Mouse (Mus musculus) MEL (cell line): ENCODE results near the gene Kif4.

ENCODE experiments used
- CHD2 ChIP-seq: IDR thresholded peaks from 2 replicates; pipeline ENCODE4 v1.6.1; 2011; ENCODE audit warnings: low read length, improper control_type of control experiment
- CTCF ChIP-seq, 3 experiments: IDR thresholded peaks in 2 of 3; conservative IDR thresholded peaks in 1 of 3; 2 replicates each; pipeline ENCODE4 v1.5.1; 2011 to 2012; ENCODE audit warnings: low read length in 3 of 3, low read depth in 2 of 3, mild to moderate bottlenecking in 2 of 3, improper control_type of control experiment in 1 of 3, inconsistent platforms in 1 of 3, mixed read lengths in 1 of 3, moderate library complexity in 1 of 3; ENCODE audit not compliant: control insufficient read depth in 1 of 3, insufficient read depth in 1 of 3, poor library complexity in 1 of 3, severe bottlenecking in 1 of 3
- ELF1 ChIP-seq: IDR thresholded peaks from 2 replicates; pipeline ENCODE4 v1.6.1; 2014; ENCODE audit warnings: low read depth, mild to moderate bottlenecking, inconsistent platforms, low read length, improper control_type of control experiment, moderate library complexity
- EP300 ChIP-seq, 2 experiments: IDR thresholded peaks; 2 replicates each; pipeline ENCODE4 v1.6.1; 2011; ENCODE audit warnings: improper control_type of control experiment in 2 of 2, low read length in 2 of 2, low read depth in 1 of 2, mild to moderate bottlenecking in 1 of 2
- MEF2A ChIP-seq: IDR thresholded peaks from 2 replicates; pipeline ENCODE4 v1.6.1; 2014; ENCODE audit warnings: low read depth, mild to moderate bottlenecking, inconsistent platforms, low read length, improper control_type of control experiment; ENCODE audit not compliant: poor library complexity, insufficient replicate concordance, severe bottlenecking; ENCODE audit errors: extremely low read depth
- POLR2A ChIP-seq, 2 experiments: IDR thresholded peaks; 2 replicates each; pipeline ENCODE4 v1.6.1; 2011 to 2012; ENCODE audit warnings: low read length in 2 of 2, mild to moderate bottlenecking in 2 of 2, control low read depth in 1 of 2, improper control_type of control experiment in 1 of 2, low read depth in 1 of 2, moderate library complexity in 1 of 2; ENCODE audit not compliant: control insufficient read depth in 1 of 2, insufficient read depth in 1 of 2, poor library complexity in 1 of 2
- RAD21 ChIP-seq: IDR thresholded peaks from 2 replicates; pipeline ENCODE4 v1.6.1; 2011; ENCODE audit warnings: mild to moderate bottlenecking, low read depth, low read length, improper control_type of control experiment
- SMC3 ChIP-seq: IDR thresholded peaks from 2 replicates; pipeline ENCODE4 v1.6.1; 2011; ENCODE audit warnings: low read depth, low read length, improper control_type of control experiment
- TAL1 ChIP-seq: IDR thresholded peaks from 2 replicates; pipeline ENCODE4 v1.6.1; 2012; ENCODE audit warnings: mild to moderate bottlenecking, inconsistent platforms, low read length, moderate library complexity, mixed read lengths
- ZNF384 ChIP-seq: IDR thresholded peaks from 2 replicates; pipeline ENCODE4 v1.6.1; 2012; ENCODE audit warnings: low read depth, mild to moderate bottlenecking, inconsistent platforms, low read length, improper control_type of control experiment

DNA sequence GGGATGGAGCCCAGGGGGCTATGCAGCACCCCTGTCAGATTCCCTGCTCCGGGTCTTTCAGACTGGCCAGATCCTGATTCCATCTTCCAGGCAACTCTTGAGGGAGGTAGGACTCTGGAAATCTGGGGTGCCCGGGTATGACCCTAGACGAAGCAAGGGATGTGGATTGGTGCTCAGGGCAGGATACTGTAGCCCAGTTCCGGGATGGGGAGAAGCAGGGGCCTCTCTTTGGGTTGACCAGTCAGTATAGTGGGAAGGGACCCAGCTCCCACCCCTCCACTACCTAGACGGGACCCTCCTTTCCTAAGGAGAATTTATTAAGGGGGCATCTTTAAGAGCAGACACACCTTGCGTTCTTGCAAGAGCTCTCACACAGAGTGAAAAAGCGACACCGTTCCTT is 104.7 kb downstream of the Kif4 start:
- TF ChIP-seq POLR2A (IDR thresholded peaks at IDR 0.05; ENCODE audit: control insufficient read depth in 1 of 2, insufficient read depth in 1 of 2, low read depth in 1 of 2, low read length in 2 of 2, poor library complexity in 1 of 2) (no peak), CTCF (IDR thresholded peaks at IDR 0.05 in 2 of 3, conservative IDR thresholded peaks at IDR 0.05 in 1 of 3; ENCODE audit: control insufficient read depth in 1 of 3, insufficient read depth in 1 of 3, low read depth in 2 of 3, low read length in 3 of 3, poor library complexity in 1 of 3, severe bottlenecking in 1 of 3) (no peak), ZNF384 (no peak), MEF2A (no peak), TAL1 (no peak), CHD2 (no peak), ELF1 (no peak), RAD21 (no peak), SMC3 (no peak), EP300 (IDR thresholded peaks at IDR 0.05; ENCODE audit: low read depth in 1 of 2, low read length in 2 of 2) (no peak)
